In the genomic region with DNA sequence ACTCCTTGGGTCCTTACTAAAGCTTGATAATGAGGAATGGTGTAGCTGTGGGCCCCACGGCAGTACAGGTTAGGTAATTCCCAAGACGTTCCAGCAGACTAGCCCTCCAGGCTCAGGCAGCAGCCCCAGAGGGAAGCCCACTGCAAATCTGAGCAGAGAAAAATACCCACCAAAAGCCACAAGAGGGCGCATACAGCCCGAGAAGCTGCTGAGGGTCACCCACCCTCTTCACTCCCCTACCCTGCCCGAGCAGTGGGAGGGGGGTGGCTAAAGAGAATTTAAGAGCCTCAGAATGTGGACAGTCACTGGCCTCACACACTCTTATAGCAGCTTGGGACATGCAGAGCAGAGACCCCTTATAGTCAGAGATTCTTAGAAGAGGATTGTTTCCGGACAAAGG, we compare ENCODE assay signal across 9 mouse cellular contexts. TPM values are rescaled to one million over a fixed set of nuclear protein-coding genes. Genes with fewer than 3 reads are reported as not detected.
DNase-seq lines count a peak whose midpoint lies in the region; ATAC-seq and TF ChIP-seq lines count a peak whose summit lies in the region.
"Had no signal": no experiment of that assay in that cellular context is flagged by ENCODE, and none has a peak within 500 bp of the region (broad histone marks: within the 10 kb centered on the region; RNA-seq: fewer than 3 reads in every experiment).

No protein-coding gene starts in this region.

- no peak overlapping the region for H3K27ac ChIP-seq in heart, embryonic 11.5 days (ENCODE audit: low read depth, low read length)
- no peak overlapping the region for H3K27ac ChIP-seq in heart, embryonic 12.5 days (ENCODE audit: poor library complexity, severe bottlenecking)
- no peak overlapping the region for H3K27ac ChIP-seq in ES-E14 (ENCODE audit: insufficient read depth, low read depth, low read length, poor library complexity, severe bottlenecking)
- H3K27ac ChIP-seq in forebrain, embryonic 10.5 days, result peak overlapping the region; percentile 63; the same call in 1 of the 2 replicates
- H3K27ac ChIP-seq in kidney, postnatal 0 days, result no peak overlapping the region
- no peak overlapping the region for H3K27ac ChIP-seq in midbrain, postnatal 0 days (ENCODE audit: low read depth, low read length)
- H3K27ac ChIP-seq: liver, embryonic 13.5 days had no signal

- in situ Hi-C loops in ES-E14 (cut with MboI; ENCODE audit: low sequenced_read_pairs in 2 of 2, unreplicated experiment in 2 of 2), result no loop called here

- no peak overlapping the region for H3K9ac ChIP-seq in heart, embryonic 11.5 days (ENCODE audit: low read depth, low read length)
- H3K9ac ChIP-seq in heart, embryonic 12.5 days, result no peak overlapping the region
- no peak overlapping the region for H3K9ac ChIP-seq in ES-E14 (ENCODE audit: insufficient read depth, low read depth, low read length, poor library complexity, severe bottlenecking)
- no peak overlapping the region for H3K9ac ChIP-seq in kidney, postnatal 0 days (ENCODE audit: low read depth, low read length)
- H3K9ac ChIP-seq in midbrain, postnatal 0 days (replicated peaks; ENCODE audit: low read length, poor library complexity, severe bottlenecking), result no peak overlapping the region
- H3K9ac ChIP-seq: liver, embryonic 13.5 days had no signal

- ATAC-seq in heart, embryonic 11.5 days (replicated peaks; ENCODE audit: insufficient number of reproducible peaks, low FRiP score, low TSS enrichment), result 0 out of 2 replicates have a peak, but pooled peaks have one; percentile 8
- ATAC-seq in heart, embryonic 12.5 days (ENCODE audit: insufficient number of reproducible peaks, low FRiP score), result no peak
- peak; percentile 17; the same call in 1 of the 2 replicates for ATAC-seq in kidney, postnatal 0 days (replicated peaks; ENCODE audit: low FRiP score, low read depth)
- ATAC-seq in midbrain, postnatal 0 days (ENCODE audit: low FRiP score), result peak; percentile 50; the same call in 1 of the 2 replicates
- no peak for ATAC-seq in frontal cortex, adult (ENCODE audit: low TSS enrichment)

- peaks cover 47% of the 10 kb centered on the region for H3K4me1 ChIP-seq in heart, embryonic 11.5 days (ENCODE audit: control insufficient read depth, insufficient read depth, low read length)
- peaks cover 53% of the 10 kb centered on the region for H3K4me1 ChIP-seq in heart, embryonic 12.5 days (replicated peaks)
- H3K4me1 ChIP-seq in ES-E14 (ENCODE audit: control insufficient read depth in 2 of 2, insufficient read depth in 2 of 2, low read length in 2 of 2, poor library complexity in 1 of 2), result peaks cover 14 to 51% of the 10 kb centered on the region in 2 experiments
- H3K4me1 ChIP-seq in forebrain, embryonic 10.5 days, result peaks cover 67% of the 10 kb centered on the region
- H3K4me1 ChIP-seq in kidney, postnatal 0 days (replicated peaks; ENCODE audit: insufficient read depth, low read length), result peaks cover 37% of the 10 kb centered on the region
- H3K4me1 ChIP-seq in midbrain, postnatal 0 days (ENCODE audit: insufficient read depth, low read length), result no peaks in the 10 kb centered on the region

- H3K27me3 ChIP-seq in heart, embryonic 11.5 days (ENCODE audit: control insufficient read depth, insufficient read depth, low read length), result peaks cover 26% of the 10 kb centered on the region
- peaks cover 32% of the 10 kb centered on the region for H3K27me3 ChIP-seq in heart, embryonic 12.5 days (replicated peaks)
- peaks cover 43% of the 10 kb centered on the region for H3K27me3 ChIP-seq in forebrain, embryonic 10.5 days (ENCODE audit: poor library complexity, severe bottlenecking)
- no peaks in the 10 kb centered on the region for H3K27me3 ChIP-seq in kidney, postnatal 0 days (ENCODE audit: insufficient read depth, low read length)
- H3K27me3 ChIP-seq in midbrain, postnatal 0 days (ENCODE audit: insufficient read depth, low read length), result peaks cover 20% of the 10 kb centered on the region; the same call in 1 of the 2 replicates

- H3K4me2 ChIP-seq in heart, embryonic 11.5 days, result no peak overlapping the region; the same call in 1 of the 2 replicates
- no peak overlapping the region for H3K4me2 ChIP-seq in heart, embryonic 12.5 days
- no peak overlapping the region for H3K4me2 ChIP-seq in kidney, postnatal 0 days (ENCODE audit: low read length)
- no peak overlapping the region for H3K4me2 ChIP-seq in midbrain, postnatal 0 days (ENCODE audit: low read depth, low read length, poor library complexity, severe bottlenecking)
- H3K4me2 ChIP-seq: liver, embryonic 13.5 days had no signal

- no peaks in the 10 kb centered on the region for H3K9me3 ChIP-seq in heart, embryonic 11.5 days (replicated peaks; ENCODE audit: control insufficient read depth, low read length)
- no peaks in the 10 kb centered on the region for H3K9me3 ChIP-seq in heart, embryonic 12.5 days (replicated peaks)
- H3K9me3 ChIP-seq in ES-E14 (ENCODE audit: control insufficient read depth, insufficient read depth, low read depth, low read length), result no peaks in the 10 kb centered on the region
- H3K9me3 ChIP-seq in forebrain, embryonic 10.5 days, result no peaks in the 10 kb centered on the region
- H3K9me3 ChIP-seq in kidney, postnatal 0 days (replicated peaks; ENCODE audit: low read length), result no peaks in the 10 kb centered on the region
- no peaks in the 10 kb centered on the region for H3K9me3 ChIP-seq in midbrain, postnatal 0 days (ENCODE audit: low read length)
- H3K9me3 ChIP-seq: liver, embryonic 13.5 days had no signal

- H3K36me3 ChIP-seq in heart, embryonic 11.5 days (ENCODE audit: control insufficient read depth, insufficient read depth, low read length), result no peaks in the 10 kb centered on the region
- H3K36me3 ChIP-seq in heart, embryonic 12.5 days, result 0 out of 2 replicates have a peak, but pooled peaks cover 5% of the 10 kb centered on the region
- peaks cover 4% of the 10 kb centered on the region; the same call in 1 of the 2 replicates for H3K36me3 ChIP-seq in ES-E14 (ENCODE audit: control insufficient read depth, insufficient read depth, low read length, poor library complexity, severe bottlenecking)
- H3K36me3 ChIP-seq in forebrain, embryonic 10.5 days (replicated peaks), result no peaks in the 10 kb centered on the region; the same call in none of the 2 replicates
- no peaks in the 10 kb centered on the region for H3K36me3 ChIP-seq in kidney, postnatal 0 days (ENCODE audit: insufficient read depth, low read length)
- no peaks in the 10 kb centered on the region for H3K36me3 ChIP-seq in midbrain, postnatal 0 days (ENCODE audit: insufficient read depth, low read length)
- H3K36me3 ChIP-seq: liver, embryonic 13.5 days had no signal

- WGBS in heart, embryonic 11.5 days (ENCODE audit: insufficient replicate concordance), result 20% methylated on average over 6 of the region's 6 CpGs
- WGBS in heart, embryonic 12.5 days, result 11% methylated on average over 6 of the region's 6 CpGs
- WGBS in forebrain, embryonic 10.5 days, result 15% methylated on average over 6 of the region's 6 CpGs
- 9% methylated on average over 6 of the region's 6 CpGs for WGBS in kidney, postnatal 0 days
- 11% methylated on average over 6 of the region's 6 CpGs for WGBS in midbrain, postnatal 0 days

- peak; percentile 62 for DNase-seq in ES-E14 (ENCODE audit: low read depth, low spot score)
- peak; percentile 68 for DNase-seq in forebrain, embryonic 10.5 days (ENCODE audit: extremely low spot score, low spot score)
- peak; percentile 83 for DNase-seq in kidney, postnatal 0 days (ENCODE audit: low spot score)
- peak; percentile 60 for DNase-seq in midbrain, postnatal 0 days (ENCODE audit: low spot score)
- no peak for DNase-seq in urinary bladder, postnatal 4 days (ENCODE audit: low spot score in 2 of 2)
- DNase-seq: liver, embryonic 13.5 days had no signal

- no peak overlapping the region for H3K4me3 ChIP-seq in heart, embryonic 11.5 days (ENCODE audit: low read depth, low read length)
- H3K4me3 ChIP-seq in heart, embryonic 12.5 days, result no peak overlapping the region
- no peak overlapping the region for H3K4me3 ChIP-seq in ES-E14 (ENCODE audit: insufficient read depth in 1 of 2, low read depth in 1 of 2, low read length in 2 of 2, poor library complexity in 1 of 2, severe bottlenecking in 1 of 2)
- H3K4me3 ChIP-seq in forebrain, embryonic 10.5 days, result 0 out of 2 replicates have a peak overlapping the region, but pooled peaks have one; percentile 16
- no peak overlapping the region for H3K4me3 ChIP-seq in kidney, postnatal 0 days (replicated peaks; ENCODE audit: low read depth, low read length)
- no peak overlapping the region for H3K4me3 ChIP-seq in midbrain, postnatal 0 days (ENCODE audit: low read depth, low read length)
- H3K4me3 ChIP-seq: liver, embryonic 13.5 days had no signal

- peak; percentile 76 for TF ChIP-seq CTCF in kidney, postnatal 0 days (IDR thresholded peaks at IDR 0.05; ENCODE audit: low read depth)
- peak; percentile 82 for TF ChIP-seq CTCF in midbrain, postnatal 0 days (IDR thresholded peaks at IDR 0.05)

RNA-seq across cellular contexts. Expression of a gene that starts 6.0 kb away (rescaled TPM):
- polyA plus RNA-seq in heart, embryonic 11.5 days (2014; fragmentation: Nextera tagmentation; extraction: Ambion mirVana), result 3.0 and 4.3 TPM in 2 replicates
- polyA plus RNA-seq in heart, embryonic 12.5 days (2016; fragmentation: Nextera tagmentation; extraction: Ambion mirVana), result 4.7 and 6.2 TPM in 2 replicates
- 9.0 and 16.5 TPM in 2 replicates for total RNA-seq in ES-E14 (2012; rRNA removed)
- polyA plus RNA-seq in forebrain, embryonic 10.5 days (2016; fragmentation: Nextera tagmentation; extraction: Ambion mirVana), result 2.7 and 3.7 TPM in 2 replicates
- polyA plus RNA-seq in kidney, postnatal 0 days (2015; fragmentation: Nextera tagmentation; extraction: Ambion mirVana), result 2.8 and 3.2 TPM in 2 replicates
- total RNA-seq in midbrain, postnatal 0 days (2014; rRNA removed), result 4.0 and 4.3 TPM in 2 replicates
- 0.76 and 0.96 TPM in 2 replicates for polyA plus RNA-seq in midbrain, postnatal 0 days (2015; fragmentation: Nextera tagmentation; extraction: Ambion mirVana)

RNA-seq across cellular contexts. Expression of a gene that starts 11.6 kb away (rescaled TPM):
- polyA plus RNA-seq in heart, embryonic 11.5 days (2014; fragmentation: Nextera tagmentation; extraction: Ambion mirVana), result 24.2 and 27.3 TPM in 2 replicates
- polyA plus RNA-seq in heart, embryonic 12.5 days (2016; fragmentation: Nextera tagmentation; extraction: Ambion mirVana), result 21.4 and 23.0 TPM in 2 replicates
- total RNA-seq in ES-E14 (2012; rRNA removed), result 4.5 and 9.0 TPM in 2 replicates
- polyA plus RNA-seq in forebrain, embryonic 10.5 days (2016; fragmentation: Nextera tagmentation; extraction: Ambion mirVana), result 15.9 and 17.6 TPM in 2 replicates
- 35.0 and 40.6 TPM in 2 replicates for polyA plus RNA-seq in kidney, postnatal 0 days (2015; fragmentation: Nextera tagmentation; extraction: Ambion mirVana)
- total RNA-seq in midbrain, postnatal 0 days (2014; rRNA removed), result 22.0 and 23.3 TPM in 2 replicates
- 15.7 and 18.3 TPM in 2 replicates for polyA plus RNA-seq in midbrain, postnatal 0 days (2015; fragmentation: Nextera tagmentation; extraction: Ambion mirVana)

RNA-seq across cellular contexts. Expression of a gene that starts 15.1 kb away (rescaled TPM):
- 35.3 and 36.4 TPM in 2 replicates for polyA plus RNA-seq in heart, embryonic 11.5 days (2014; fragmentation: Nextera tagmentation; extraction: Ambion mirVana)
- 28.1 and 28.3 TPM in 2 replicates for polyA plus RNA-seq in heart, embryonic 12.5 days (2016; fragmentation: Nextera tagmentation; extraction: Ambion mirVana)
- 18.6 and 24.1 TPM in 2 replicates for total RNA-seq in ES-E14 (2012; rRNA removed)
- polyA plus RNA-seq in forebrain, embryonic 10.5 days (2016; fragmentation: Nextera tagmentation; extraction: Ambion mirVana), result 83.0 and 84.2 TPM in 2 replicates
- polyA plus RNA-seq in kidney, postnatal 0 days (2015; fragmentation: Nextera tagmentation; extraction: Ambion mirVana), result 40.2 and 44.0 TPM in 2 replicates
- 2.1 TPM in 1 of 2 replicates, not detected in the other for total RNA-seq in midbrain, postnatal 0 days (2014; rRNA removed)
- 14.3 and 15.3 TPM in 2 replicates for polyA plus RNA-seq in midbrain, postnatal 0 days (2015; fragmentation: Nextera tagmentation; extraction: Ambion mirVana)

RNA-seq across cellular contexts. Expression of a gene that starts 17.6 kb away (rescaled TPM):
- 0.93 and 2.0 TPM in 2 replicates for polyA plus RNA-seq in heart, embryonic 11.5 days (2014; fragmentation: Nextera tagmentation; extraction: Ambion mirVana)
- 1.6 and 2.0 TPM in 2 replicates for polyA plus RNA-seq in heart, embryonic 12.5 days (2016; fragmentation: Nextera tagmentation; extraction: Ambion mirVana)
- 3.2 and 4.3 TPM in 2 replicates for total RNA-seq in ES-E14 (2012; rRNA removed)
- polyA plus RNA-seq in forebrain, embryonic 10.5 days (2016; fragmentation: Nextera tagmentation; extraction: Ambion mirVana), result 2.8 and 3.6 TPM in 2 replicates
- 1.1 and 1.3 TPM in 2 replicates for polyA plus RNA-seq in kidney, postnatal 0 days (2015; fragmentation: Nextera tagmentation; extraction: Ambion mirVana)
- total RNA-seq in midbrain, postnatal 0 days (2014; rRNA removed), result 3.8 and 12.5 TPM in 2 replicates
- 2.2 and 3.7 TPM in 2 replicates for polyA plus RNA-seq in midbrain, postnatal 0 days (2015; fragmentation: Nextera tagmentation; extraction: Ambion mirVana)

RNA-seq across cellular contexts. Expression of a gene that starts 17.6 kb away (rescaled TPM):
- 37.4 and 46.9 TPM in 2 replicates for polyA plus RNA-seq in heart, embryonic 11.5 days (2014; fragmentation: Nextera tagmentation; extraction: Ambion mirVana)
- 48.2 and 49.1 TPM in 2 replicates for polyA plus RNA-seq in heart, embryonic 12.5 days (2016; fragmentation: Nextera tagmentation; extraction: Ambion mirVana)
- 14.1 and 27.2 TPM in 2 replicates for total RNA-seq in ES-E14 (2012; rRNA removed)
- polyA plus RNA-seq in forebrain, embryonic 10.5 days (2016; fragmentation: Nextera tagmentation; extraction: Ambion mirVana), result 36.2 and 38.4 TPM in 2 replicates
- polyA plus RNA-seq in kidney, postnatal 0 days (2015; fragmentation: Nextera tagmentation; extraction: Ambion mirVana), result 57.1 and 64.2 TPM in 2 replicates
- total RNA-seq in midbrain, postnatal 0 days (2014; rRNA removed), result 136 and 143 TPM in 2 replicates
- 172 and 177 TPM in 2 replicates for polyA plus RNA-seq in midbrain, postnatal 0 days (2015; fragmentation: Nextera tagmentation; extraction: Ambion mirVana)

Comparison
In these comparisons a context has a peak if more than half of its experiments do, and no peak if none do; other contexts are left out.
1. ATAC-seq: peak in heart, embryonic 11.5 days (single experiment), kidney, postnatal 0 days (single experiment) and midbrain, postnatal 0 days (single experiment); none in heart, embryonic 12.5 days (single experiment) and frontal cortex, adult (single experiment).
2. DNase-seq: peak in ES-E14 (single experiment), forebrain, embryonic 10.5 days (single experiment), kidney, postnatal 0 days (single experiment) and midbrain, postnatal 0 days (single experiment); none in urinary bladder, postnatal 4 days (0 of 2).